Mouse (Mus musculus) olfactory bulb, adult 2 months (tissue): Measurements from ENCODE around the gene Itih4.

Experiments used
- CTCF ChIP-seq: fragments of 200-500 bp; IDR thresholded peaks from 2 replicates; pipeline ENCODE4 v1.5.1; 2012; ENCODE audit warnings: low read depth, mild to moderate bottlenecking, low read length, moderate library complexity; ENCODE audit not compliant: insufficient read depth
- POLR2A ChIP-seq: fragments of 200-500 bp; IDR thresholded peaks from 2 replicates; pipeline ENCODE4 v1.6.1; 2012; ENCODE audit warnings: mild to moderate bottlenecking, low read depth, low read length, moderate library complexity; ENCODE audit not compliant: insufficient read depth

GRCm38 (mm10) chr14:30933351-30933750, 47.1 kb downstream of the Itih4 start:
- TF ChIP-seq CTCF, result no peak
- no peak for TF ChIP-seq POLR2A
